Mouse (Mus musculus): ENCODE results near the gene Gpn2.

Gpn2 gene

GRCm38 (mm10) chr4:133592570-133592969 lies 8.4 kb downstream of the Gpn2 start:
- peak; percentile 23; the same call in 1 of the 2 replicates for ATAC-seq (ENCODE audit: low TSS enrichment)

DNA sequence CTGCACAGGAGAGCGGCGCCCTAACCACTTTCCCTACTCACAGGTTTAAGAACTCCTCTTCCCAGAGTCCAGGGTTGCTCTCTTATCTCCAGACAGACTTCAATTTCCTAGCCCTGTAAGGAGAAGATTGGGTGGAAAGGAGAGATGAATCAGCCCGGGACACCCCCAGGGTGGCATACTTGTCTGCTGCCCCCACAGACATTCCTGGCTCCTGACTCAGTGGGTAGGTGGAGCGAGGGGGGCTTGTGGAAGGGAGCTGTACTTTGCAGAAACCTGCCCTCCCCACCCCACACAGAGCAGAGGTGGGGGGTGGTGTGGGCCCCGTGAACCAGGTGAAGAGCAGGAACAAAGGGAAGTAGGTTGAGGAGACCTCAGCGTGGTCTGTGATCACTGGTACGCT lies 11.4 kb downstream of the Gpn2 start:
- peak; percentile 58; the same call in 1 of the 2 replicates for ATAC-seq (ENCODE audit: low TSS enrichment)

DNA sequence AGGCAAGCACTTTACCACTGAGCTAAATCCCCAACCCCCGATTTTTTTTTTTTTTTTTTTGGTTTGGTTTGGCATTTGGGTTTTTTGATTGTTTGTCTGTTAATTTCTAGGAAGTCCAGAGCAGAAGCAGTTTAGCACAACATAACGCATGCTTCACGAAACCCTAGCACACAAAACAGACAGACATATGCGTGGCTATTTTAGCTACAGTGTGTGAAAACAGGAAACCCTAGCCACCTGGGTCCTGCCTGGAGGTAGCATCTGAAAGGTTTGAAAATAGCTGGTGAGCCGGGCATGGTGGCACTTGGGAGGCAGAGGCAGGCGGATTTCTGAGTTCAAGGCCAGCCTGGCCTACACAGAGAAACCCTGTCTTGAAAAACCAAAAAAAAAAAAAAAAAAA lies 11.9 kb downstream of the Gpn2 start:
- no peak for ATAC-seq (ENCODE audit: low TSS enrichment)

DNA sequence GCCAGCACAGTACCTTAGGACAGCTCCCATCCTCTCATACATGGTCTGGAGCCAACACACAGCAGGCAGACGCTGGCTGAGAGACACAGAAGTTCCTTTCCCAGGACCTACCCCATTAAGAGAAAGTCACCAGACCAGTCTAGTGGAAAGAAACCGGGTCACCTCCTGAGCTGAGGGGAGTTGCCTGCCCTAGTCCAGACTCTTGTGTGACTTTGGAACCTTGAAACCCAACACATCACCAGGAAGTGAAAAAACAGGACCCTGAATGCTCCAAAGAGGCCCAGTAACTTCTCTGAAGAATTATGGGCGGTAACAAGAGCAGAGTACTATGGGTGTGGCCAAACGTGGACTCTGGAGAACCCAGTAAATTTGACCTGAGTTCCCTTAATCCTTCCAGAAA lies 14.5 kb downstream of the Gpn2 start:
- no peak for ATAC-seq (ENCODE audit: low TSS enrichment)

DNA sequence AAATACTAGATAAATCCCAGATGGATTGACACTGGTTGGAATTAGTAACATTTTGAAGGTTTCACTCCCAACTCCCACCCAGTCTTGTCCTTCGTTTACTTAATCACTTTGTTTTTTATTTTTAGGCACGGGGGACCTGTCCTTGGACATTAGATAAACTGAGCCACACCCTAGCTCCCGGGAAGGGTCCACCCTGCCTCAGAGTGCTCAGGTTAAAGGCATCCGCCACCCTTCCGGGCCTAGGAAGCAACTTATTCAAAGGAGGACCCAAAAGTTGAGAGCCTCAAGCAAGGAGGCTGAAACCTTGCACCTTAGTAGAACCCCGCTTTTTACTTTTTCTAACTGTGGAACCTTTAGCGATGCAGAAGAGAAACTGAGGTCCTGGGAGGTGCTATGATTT lies 15.0 kb downstream of the Gpn2 start:
- ATAC-seq (ENCODE audit: low TSS enrichment) = no peak

DNA sequence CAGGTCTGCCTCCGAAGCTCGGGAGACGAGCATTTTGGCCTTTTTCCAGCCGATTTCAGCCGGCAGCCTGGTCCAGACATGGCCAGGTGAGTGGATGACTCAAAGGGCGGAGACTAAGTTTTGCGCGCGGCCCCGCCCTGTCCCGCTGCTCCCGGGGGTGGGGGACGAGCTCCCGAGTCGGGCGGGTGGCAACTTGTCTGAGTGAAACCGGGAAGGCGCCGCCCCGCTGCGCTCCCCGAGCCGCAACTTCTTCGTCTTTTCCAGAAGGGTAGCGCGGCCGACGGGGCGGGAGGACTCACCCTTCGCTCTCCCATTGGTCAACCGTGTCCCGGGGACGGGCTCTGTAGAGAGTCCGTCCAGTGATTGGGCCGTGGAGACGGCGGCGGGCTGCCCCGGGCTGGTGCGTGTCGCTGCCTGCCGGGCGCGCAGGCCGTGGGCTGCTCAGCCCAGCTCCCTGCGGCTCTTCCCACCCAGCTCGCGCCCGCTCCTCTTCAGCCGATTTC lies 15.5 kb downstream of the Gpn2 start:
- peak; percentile 94 for ATAC-seq (ENCODE audit: low TSS enrichment)

DNA sequence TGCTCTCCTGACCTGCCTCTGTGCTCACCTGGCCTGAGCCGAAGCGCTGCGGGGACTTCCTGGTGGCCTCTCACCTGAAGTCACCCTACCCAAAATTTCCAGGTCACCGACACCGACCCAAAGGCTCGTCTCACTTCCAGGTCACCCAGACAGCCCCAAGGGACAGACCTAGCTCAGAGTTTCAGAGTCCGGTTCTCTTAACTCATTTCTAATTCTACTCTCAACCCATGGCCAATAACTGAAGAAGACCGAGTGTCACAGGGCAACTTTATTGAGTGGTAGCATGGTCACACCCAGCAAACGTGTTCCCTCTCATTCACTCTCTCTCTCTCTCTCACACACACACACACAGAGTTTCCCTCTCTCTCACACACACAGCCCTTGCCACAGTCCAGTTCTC lies 16.1 kb downstream of the Gpn2 start:
- no peak for ATAC-seq (ENCODE audit: low TSS enrichment)

DNA sequence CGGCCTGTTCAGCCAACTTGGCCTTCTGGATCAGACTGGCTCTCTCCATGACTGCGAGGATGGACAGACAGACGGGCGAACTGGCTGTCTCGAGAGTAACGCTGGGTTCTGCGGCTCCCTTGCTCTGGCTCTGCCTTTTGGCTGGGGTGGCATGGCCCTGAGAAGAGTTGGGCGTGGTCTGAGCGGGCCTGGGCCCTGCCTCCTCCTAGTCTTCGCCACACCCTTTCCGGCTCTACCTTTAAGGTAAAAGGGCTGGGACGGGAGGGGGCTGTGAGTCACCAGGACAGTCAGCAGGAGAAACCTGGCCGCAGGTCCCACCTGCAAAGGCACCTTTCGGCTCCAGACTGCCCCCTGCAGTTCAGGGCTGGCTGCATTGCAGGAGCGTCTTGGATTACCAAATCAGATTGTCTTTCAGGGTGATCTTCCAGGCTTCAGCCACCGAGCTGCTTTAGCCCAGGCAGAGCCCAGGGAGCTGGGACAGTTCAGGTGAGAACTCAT lies 17.6 kb downstream of the Gpn2 start, which contains the start of gene Sfn:
Gene Sfn (minus strand): TSS at position 448 of the 498 bp plus-strand sequence.
- ATAC-seq (ENCODE audit: low TSS enrichment) = 0 out of 2 replicates have a peak, but pooled peaks have one; percentile 7

DNA sequence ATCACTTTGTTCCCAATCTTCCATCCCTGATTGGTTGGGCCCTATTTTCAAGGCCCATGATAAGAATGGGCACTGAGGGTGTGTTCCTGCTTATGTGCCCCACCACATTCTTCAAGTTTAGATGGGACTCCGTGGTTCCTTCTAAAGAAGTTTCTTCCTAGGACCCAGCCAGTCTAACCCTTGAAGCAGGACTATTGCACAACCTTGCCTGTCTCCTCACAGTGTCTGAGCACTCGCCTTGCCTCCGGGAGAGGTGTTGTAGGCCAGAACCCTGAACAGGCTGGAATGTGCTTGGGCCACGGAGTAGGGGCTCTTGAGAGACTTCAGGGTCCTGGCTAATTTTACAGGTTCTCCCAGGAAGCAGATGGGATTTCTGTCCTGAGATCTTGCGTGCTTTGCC lies 18.9 kb downstream of the Gpn2 start:
- no peak for ATAC-seq (ENCODE audit: low TSS enrichment)

DNA sequence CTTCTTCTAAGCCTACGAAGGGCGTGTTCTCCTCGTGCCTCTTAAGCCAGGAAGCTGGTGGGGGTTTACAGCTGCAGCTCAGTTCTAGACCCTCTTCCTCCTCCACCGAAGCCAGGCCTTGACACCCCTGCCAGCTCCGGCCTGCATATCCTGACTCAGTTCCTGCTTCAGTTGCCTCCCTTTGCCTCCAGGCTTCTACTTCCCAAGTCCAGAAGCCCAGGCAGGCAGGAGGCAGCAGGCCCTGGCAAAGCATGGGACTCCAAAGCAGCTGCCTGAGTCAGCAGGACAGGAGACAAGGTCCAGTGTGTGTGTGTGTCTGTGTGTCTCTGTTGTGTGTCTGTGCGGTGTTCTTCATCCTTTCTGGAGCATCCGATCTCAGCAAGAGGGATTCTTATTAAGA lies 20.0 kb downstream of the Gpn2 start:
- no peak for ATAC-seq (ENCODE audit: low TSS enrichment)

DNA sequence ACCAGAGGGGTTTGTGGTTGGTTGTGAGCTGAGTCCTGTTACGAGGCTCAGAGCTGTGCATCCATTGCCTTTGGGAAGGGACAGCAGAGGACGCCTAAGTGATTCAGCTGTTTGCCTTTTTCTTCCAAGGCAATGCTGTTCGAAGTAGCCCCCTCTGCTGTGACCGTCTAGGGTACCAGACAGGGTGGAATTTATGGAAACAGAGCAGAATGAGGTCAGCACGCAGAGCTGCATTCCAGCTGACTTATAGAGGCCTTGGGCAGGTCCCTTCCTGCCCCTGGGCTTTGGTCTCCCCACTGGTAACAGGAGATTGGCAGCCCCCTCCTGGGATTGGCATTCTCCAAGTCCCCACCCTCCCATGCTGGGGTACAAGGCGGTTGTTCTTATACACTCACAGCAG lies 20.7 kb downstream of the Gpn2 start:
- no peak for ATAC-seq (ENCODE audit: low TSS enrichment)

DNA sequence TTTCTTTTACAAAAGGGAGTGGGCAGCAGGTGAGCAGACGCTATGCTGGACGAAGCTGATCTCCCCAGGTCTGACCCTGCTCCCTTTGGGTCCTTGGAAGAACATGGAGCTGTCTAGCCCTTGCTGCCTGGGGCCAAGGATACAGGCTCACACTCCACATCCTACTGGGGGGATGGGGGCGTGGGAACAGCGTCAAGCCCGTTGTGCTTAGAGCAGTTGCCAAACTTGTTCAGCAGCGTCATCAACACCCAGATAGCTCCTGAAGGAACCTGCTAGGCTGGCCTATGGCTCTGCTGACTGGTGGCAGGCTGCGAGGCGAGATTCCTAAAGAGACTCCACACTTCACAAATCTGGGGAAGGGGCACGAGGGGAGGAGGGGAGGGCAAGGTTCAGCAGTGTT lies 21.2 kb downstream of the Gpn2 start:
- no peak for ATAC-seq (ENCODE audit: low TSS enrichment)

GRCm38 (mm10) chr4:133607284-133607683 lies 23.1 kb downstream of the Gpn2 start:
- no peak for ATAC-seq (ENCODE audit: low TSS enrichment)

DNA sequence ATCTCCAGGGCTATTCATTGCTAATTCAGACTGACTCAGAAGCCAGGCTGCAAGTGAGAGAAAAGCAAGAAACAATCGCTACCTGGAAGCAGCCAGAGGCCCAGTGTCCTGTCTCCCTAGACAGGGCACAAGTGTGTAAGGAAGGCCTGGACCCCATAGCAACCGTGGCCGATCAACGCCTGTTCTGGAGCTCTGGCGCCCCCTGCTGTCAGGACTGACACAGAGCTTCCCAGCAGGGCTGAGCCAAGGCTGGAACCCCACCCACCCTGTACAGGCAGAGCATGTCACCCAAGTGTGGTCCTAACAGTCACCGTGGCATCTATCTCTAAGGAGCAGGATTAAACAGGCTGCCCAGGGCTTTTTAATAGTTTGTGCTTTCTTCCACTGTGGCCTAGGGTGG lies 25.6 kb downstream of the Gpn2 start:
- peak; percentile 44; the same call in 1 of the 2 replicates for ATAC-seq (ENCODE audit: low TSS enrichment)

DNA sequence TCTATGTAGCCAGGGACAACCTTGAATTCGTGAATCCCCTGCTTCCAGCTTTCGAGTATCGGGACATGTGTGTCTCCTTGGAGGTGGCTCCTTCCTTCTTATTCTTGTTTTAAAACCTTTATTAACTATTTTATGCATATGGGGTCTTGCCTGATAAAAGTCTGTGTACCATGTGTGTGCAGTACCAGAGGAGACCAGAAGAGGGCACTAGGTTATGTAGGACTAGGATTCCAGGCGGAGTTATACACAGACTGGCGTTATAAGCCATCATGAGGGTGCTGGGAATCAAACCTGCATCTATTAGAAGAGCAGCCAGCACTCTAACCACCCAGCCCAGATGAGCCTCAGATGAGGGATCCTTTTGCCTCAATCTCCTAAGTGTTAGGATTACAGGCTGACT lies 27.7 kb downstream of the Gpn2 start:
- ATAC-seq (ENCODE audit: low TSS enrichment) = no peak

- ATAC-seq (ENCODE audit: low TSS enrichment) = no peak
These were observed 28.3 kb downstream of the Gpn2 start for GRCm38 (mm10) chr4:133612416-133612815.

DNA sequence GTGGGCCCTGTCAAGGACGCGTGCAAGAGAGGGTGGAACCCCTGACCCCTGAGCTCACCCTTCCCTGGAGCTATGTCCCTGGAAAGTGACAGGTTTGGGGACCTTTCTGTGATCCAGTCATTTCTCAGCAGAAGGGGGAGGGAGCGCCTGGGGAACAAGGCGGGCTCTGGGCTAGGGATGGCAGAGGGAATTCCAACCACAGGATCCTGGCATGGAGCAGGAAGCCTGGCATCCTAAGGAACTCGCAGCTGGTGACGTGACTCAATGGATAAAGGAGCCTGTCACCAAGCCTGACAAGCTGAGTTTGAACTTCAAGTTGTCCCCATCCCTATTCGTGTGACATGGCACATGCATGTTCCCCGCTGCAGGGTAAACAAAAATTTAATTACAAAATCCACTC lies 28.9 kb downstream of the Gpn2 start:
- ATAC-seq (ENCODE audit: low TSS enrichment) = no peak

GRCm38 (mm10) chr4:133613867-133614266 lies 29.7 kb downstream of the Gpn2 start:
- ATAC-seq (ENCODE audit: low TSS enrichment) = no peak

DNA sequence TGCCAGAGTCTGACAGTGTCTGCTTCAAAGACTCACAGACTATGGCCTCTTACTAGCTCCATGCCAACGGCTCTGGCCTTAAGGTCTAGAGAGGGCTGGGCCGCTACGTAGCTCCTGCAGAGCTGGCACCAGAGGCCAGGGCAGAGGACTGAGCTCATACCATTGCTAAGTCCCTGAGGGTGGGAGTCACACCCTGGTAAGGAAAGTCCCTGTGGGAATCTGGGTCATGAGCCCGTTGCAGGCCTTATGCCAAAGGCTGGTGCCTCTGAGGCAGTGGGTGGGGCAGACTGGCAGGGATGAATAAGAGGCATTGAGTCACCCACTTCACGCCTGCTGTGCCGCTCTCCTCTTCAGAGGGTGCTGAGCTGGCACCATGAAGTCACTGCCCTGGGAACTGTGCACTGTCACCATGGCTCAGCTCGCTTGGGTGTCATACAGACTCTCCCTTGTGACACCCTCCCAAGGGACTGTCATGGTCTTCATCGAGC lies 30.2 kb downstream of the Gpn2 start:
- peak; percentile 95 for ATAC-seq (ENCODE audit: low TSS enrichment)

- no peak for ATAC-seq (ENCODE audit: low TSS enrichment)
These were observed 31.3 kb downstream of the Gpn2 start for GRCm38 (mm10) chr4:133615416-133615815.

- ATAC-seq (ENCODE audit: low TSS enrichment) = no peak
These were observed 33.8 kb downstream of the Gpn2 start for GRCm38 (mm10) chr4:133617936-133618335.

DNA sequence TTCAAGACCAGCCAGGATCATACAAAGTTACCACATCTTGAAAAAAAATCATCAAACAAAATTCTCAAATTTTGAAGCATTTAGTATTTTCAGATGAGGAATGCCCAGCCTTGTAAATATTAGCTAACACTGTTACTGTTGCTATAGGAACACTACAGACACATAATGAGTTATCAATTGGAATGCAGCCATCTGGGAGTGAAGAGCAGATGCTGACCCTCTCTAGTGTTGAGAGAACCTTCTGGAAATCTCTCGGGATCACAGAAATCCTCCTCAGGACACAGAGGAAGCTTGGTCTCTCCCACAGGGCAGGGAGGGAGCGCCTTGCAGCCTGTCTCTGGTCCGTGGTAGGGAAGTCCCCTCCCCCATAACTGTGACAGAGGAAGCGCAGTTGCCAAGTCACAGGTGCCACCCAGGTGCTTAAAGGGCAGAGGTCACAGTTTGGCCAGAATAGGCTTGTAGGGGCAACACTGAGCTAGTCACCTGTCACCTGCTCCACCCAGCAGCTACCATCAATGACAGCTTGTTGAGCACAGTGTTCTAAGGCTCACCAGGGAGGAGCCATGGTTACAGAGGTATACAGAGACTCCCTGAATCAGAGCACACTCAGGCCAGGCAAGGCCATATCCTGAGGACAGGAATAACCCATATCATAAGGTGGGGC lies 35.4 kb downstream of the Gpn2 start:
- ATAC-seq (ENCODE audit: low TSS enrichment) = no peak

DNA sequence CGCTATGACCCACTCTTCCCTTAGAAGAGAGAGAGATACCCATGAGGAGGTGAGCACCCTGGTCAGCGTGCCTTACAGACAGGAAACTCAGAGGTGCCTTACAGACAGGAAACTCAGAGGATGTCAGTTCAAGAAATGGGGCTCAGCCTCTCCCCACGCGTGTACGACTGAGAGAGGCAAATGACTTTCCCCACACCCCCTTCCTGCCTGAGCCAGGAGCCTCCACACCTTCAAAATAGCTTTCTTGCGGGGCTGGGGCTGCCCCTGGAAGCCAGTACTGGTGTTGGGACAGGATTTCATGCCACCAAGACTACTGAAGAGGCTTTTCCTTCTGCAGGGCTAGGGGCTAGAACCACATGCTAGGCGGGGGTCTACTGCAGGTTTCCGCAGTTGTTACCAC lies 36.5 kb downstream of the Gpn2 start:
- no peak; the same call in 1 of the 2 replicates for ATAC-seq (ENCODE audit: low TSS enrichment)
